Mouse (Mus musculus) T-cell, adult 2 months (primary cell): ENCODE measurements around the gene Armc10.
"Not testable (repeated sequence)": the region's sequence is repeated elsewhere in the genome, so short reads cannot be mapped to it uniquely, and the experiment has no call there.

Experiments used
- DNase-seq: peaks from one replicate; pipeline ENCODE4 v3.0.0; 2022; ENCODE audit warnings: low spot score

Gene Armc10

DNA sequence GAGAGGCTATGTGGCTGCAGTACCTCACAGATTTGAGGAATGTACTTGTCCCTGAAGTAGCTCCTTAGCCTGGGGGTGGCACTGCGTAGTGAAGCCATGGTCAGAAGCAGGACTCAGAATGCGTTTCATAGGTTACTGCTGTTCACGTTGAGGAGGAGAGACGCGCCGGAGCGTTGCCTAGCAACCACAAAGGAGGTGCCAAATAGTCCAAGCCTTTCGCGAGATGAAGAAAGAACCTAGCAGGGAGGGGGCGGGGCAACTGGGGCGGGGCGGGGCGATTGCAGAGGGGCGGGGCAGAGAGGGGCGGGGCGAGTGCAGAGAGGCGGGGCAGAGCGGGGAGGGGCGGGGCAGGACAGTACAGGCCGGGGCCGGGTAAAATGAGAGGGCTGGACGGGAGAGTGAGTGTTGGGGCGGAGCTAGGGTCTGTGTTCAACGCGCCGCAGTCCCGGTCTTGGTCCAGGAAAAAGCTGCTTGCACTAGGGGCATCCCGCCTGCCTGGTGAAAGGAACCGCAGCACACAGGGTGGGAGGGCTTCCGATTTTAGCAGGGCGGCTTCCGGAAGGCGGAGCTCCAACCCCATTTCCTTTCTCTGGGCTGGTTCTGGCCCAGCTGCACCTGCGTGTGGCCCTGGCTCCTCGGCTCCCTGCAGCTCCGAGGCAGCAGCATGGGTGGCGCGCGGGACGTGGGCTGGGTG lies at the start of gene Armc10, which contains the start of gene Fbxl13:
Gene Armc10, plus strand, starts transcription at position 375 of the 694 bp plus-strand sequence.
Gene Fbxl13, minus strand, starts transcription at position 196 of the 694 bp plus-strand sequence.
- DNase-seq, result peak; percentile 90

DNA sequence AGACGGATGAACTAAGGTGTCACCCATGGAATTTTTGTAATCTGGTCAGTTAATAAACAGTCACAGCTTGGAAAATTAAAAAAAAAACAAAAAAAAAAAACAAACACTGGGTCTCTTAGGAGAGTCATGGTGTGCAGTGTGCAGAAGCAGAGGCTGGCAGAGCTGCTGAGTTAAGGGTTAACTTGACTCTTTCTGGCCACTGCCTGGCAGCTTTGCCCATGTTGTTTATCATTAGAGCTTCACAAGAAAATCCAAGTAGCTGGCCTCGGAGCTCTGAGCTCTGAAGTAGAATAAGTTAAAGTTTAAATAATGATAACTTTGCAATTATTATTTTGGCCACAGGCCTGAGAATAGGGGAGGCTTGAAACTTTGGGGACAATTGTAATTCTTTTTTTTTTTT lies 46.1 kb upstream of the Armc10 start:
- not testable (repeated sequence) for DNase-seq

DNA sequence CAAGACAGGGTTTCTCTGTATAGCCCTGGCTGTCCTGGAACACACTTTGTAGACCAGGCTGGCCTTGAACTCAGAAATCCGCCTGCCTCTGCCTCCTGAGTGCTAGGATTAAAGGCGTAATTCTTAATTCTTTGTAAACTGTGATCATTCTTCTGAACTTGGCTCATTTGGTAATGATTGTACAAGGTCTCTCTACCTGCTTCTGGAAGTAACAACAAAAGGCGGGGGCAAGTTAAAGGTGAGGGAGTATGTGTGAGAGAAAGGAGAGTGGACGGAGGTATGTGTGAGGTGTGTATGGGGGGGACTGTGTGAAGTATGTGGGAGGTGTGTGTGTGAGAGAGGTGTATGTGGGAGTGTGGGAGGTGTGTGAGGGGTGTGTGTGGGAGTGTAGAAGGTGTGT lies 45.7 kb upstream of the Armc10 start:
- DNase-seq, result no peak

- no peak for DNase-seq
These were observed 39.7 kb upstream of the Armc10 start for GRCm38 (mm10) chr5:21605936-21606335.

DNA sequence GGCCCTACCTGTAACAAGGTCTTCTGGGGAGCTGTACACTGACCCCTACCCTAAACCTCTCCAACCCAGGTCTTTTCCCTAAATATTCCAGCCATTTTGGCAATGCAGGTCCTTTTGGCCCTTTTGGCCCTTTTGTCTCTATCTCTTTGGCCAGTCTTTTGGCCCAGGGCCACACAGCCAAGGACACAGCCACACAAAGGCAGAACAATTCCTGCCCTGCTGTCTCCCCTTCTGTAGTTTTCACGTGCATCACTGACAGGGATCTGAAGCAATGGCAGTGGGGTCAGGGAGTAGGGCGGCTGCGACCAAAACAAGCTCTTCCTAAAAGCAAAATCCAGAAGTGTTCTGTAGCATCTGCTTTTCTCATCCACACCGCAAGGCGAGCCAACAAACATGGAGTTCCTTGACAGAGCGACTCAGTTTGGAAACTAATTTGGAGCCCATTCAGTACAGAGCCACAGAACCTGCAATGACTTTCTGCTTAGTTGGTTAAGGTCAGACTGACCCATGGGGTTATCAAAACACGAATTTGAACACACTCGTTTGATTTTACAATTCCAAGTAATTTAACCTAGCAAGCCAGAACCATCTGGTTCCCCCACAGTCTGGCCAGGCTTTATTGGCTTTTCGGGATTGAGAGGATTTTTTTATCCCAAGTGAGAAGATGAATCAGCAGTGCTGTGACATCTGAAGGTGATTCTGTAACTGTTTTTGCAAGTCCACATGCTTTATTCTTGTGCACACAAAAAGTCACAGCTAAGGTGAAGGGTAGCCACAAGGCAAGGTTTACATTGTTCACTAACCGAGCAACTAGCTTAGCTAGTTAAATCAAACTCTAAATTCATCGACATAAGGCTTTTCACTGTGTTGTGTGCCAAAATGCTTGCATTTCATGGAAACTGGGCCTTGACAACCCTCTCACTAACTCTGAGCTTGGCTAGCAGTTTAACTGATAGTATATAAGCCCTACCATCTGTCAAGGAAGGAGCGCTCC lies 37.0 kb upstream of the Armc10 start:
- no peak for DNase-seq

- no peak for DNase-seq
These were observed 34.6 kb upstream of the Armc10 start for GRCm38 (mm10) chr5:21610996-21611395.

- DNase-seq, result not testable (repeated sequence)
These were observed 31.3 kb upstream of the Armc10 start for GRCm38 (mm10) chr5:21614299-21614698.

DNA sequence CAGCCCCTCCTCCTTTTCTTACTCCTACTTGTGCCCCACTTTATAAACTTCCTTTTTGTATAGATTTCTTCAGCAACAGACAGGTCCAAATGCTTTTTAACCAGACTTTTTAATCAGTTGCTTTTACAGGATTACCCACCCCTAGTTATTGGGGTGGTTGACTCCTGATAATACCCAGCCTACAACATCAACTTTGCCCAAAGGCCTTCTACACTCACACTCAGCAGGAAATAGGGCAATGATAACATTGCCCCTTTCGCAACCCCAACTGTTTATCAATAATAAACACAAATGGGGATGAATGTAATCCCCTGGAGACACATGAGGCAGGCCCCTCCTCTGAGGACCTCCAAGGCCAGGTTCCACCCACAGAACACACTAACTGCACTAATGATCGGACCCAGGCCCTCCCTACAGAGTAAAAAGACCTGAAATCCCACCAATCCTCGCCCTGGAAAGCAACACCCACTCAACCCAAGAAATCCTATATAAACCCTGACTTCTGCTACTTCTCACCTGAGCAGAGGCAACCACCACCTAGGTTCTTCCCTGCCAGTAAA lies 29.1 kb upstream of the Armc10 start:
- DNase-seq, result no peak

GRCm38 (mm10) chr5:21625916-21626315 lies 19.7 kb upstream of the Armc10 start:
- no peak for DNase-seq

DNA sequence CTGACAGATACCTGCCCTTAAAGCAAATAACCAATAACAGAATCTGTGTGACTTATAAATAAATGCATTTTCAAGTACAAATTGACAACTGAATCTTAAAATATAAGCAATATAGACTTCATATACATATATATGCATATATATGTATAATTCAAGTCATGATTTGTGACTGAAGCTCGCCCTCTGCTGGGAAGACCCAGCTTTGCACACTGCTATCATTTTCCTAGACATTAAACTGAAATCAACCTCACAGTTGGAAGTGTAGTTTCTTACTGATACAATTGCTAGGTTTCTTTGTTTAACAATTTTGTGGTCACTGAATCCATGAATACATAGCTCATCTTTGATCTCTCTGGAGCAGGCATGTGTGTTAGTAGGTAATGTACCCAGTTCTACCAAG lies 4.7 kb upstream of the Armc10 start:
- DNase-seq, result peak; percentile 41

DNA sequence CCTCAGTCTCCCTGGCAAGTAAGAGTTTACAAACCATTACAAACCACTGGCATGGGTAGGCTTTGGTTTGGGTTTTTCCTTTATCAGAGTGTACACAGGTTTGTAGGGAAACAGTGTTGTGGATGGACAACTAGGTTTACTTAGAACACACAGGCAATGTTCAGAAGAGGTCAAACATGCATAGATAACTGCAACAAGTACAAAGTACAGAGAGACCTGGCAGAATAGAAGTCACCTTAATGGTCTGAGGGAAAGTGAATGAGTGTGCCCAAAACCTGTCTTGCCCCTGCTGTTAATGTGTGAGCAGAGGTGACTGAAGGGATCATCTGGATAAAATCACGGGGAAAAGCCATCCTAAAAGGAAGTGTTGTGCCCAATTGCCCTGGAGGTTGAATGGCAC lies 2.0 kb upstream of the Armc10 start:
- no peak for DNase-seq

DNA sequence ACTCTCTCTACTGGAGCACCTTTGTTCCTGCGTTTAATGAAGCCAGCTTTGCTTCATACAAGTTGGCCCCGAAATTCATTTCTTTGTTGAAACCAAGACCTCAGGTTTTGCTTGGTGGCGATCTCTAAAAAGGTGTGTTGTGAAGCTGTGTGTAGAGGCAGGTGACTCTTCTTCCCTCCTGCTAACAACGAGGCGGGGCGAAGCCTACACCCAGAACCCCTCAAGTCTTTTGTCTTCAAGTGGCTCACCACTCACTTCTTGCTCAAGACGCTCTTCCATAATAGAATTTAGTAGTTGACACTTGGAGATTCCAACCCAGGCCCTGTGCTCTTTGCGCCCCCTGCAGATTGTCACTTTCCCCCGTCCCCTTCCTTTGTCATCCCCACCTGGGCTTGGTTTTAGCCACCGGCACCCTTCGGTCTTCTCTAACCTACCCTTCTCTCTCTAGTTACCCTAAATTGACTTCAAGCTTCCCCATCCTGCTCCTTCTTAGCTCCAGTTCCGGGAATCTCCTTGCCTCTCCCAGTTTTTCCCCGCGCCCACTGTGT lies 648 bp upstream of the Armc10 start:
- DNase-seq, result no peak

DNA sequence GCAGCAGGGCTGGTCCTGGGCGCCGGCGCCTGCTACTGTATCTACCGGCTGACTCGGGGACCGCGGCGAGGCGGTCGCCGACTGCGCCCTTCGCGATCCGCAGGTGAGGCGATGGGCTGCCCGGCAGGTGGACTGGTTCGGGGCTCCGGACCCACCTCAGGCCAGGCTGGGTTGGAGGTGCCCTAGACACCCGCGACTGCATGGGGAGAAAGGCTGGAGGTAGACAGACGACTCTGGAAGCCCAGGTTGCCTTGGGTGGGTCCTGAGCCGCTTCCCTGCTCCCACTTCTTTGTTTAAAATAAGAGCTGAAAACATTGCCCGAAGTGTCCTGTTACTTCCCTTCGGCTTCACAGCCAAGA lies 499 bp downstream of the Armc10 start:
- DNase-seq, result no peak

DNA sequence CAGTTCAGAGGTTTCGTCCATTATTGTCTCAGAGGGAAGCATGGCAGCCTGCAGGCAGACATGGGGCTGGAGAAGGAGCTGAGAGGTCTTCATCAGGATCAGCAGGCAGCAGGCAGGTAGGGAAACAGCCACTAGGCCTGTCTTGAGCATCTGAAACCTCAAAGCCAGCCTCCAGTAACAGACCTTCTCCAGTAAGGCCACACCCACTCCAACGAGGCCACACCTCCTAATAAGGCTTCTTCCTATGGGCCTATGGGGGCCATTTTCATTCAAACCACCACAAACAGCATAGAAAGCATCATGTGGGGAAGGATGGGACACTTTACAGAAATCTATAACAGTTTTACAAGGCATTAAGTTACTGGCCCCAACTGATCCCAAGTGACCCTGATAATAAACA lies 5.1 kb downstream of the Armc10 start:
- DNase-seq, result no peak

GRCm38 (mm10) chr5:21651885-21652612 lies 6.4 kb downstream of the Armc10 start:
- DNase-seq, result no peak

- DNase-seq, result no peak
These were observed 11.3 kb downstream of the Armc10 start for GRCm38 (mm10) chr5:21656912-21657311.

DNA sequence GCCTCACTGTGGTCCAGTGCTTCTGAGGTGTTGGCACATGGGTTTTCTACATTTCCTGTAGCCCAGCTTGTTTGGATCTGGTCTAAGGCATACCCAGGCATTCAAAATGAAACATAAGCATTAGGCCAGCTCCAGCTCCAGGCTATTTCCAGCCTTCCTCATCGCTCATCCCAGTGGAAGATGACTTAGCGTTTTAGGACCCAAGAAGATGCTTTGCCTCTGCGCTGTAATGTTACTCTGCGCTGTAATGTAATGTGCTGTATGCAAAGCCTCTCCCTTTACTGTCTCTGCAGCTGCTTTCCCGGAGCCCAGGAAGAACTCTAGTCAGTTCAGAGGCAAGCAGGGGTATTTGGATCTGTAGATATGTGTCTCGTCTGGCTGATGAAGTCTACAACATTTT lies 12.4 kb downstream of the Armc10 start:
- DNase-seq, result no peak

DNA sequence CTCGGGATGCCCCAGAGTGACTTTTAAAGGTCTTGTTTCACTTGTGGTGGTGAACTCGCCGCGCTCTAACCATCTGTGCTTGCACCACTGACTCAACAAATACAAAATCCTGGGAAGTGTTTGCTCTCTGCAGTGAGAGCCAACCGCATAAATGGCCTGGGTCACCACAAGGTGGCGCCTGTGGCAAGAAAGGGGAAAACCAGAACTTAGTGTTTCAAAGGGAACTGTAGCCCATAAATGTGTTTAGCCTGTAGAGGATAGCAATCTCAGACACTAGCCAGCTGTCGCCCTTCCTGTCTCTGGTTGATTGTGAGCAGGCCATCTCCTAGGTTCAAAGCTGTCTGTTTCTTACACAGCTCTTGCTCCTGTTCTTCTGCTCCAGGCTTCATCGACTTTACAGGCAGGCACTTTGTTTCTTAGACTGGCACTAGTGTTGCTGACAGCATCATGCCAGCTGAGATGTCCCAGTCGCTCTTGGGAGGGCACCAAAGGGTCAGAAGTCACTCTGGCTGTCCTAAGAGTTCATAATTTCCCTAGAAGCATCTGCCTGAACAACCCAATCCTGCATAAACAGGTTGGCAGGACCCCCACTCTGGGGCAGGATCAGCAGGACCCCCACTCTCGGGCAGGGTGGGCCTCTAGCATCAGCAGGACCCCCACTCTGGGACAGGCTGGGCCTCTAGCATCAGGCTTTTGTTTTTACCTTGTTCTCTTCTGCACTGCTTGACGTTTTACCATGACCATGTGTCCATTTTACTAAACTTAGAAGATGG lies 13.2 kb downstream of the Armc10 start:
- peak; percentile 59 for DNase-seq

DNA sequence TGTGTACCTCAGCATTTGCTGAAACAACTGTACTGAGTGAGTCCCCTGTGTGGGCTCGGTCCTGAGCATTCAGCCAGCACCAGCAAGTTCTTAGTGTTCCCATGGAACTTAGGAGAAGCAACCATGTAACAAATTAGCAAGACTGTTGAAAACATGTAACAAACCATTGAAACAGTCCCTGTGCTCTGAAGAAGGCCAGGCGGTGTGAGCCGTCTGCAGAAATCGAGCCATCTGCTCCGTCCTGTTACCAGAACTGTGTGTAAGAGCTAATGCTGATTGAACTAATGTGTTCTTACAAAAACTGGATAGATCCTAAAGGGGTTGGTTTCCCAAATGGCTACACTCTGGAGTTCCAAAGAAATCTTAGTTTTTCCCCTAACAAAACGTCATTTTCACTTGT lies 15.2 kb downstream of the Armc10 start:
- no peak for DNase-seq

DNA sequence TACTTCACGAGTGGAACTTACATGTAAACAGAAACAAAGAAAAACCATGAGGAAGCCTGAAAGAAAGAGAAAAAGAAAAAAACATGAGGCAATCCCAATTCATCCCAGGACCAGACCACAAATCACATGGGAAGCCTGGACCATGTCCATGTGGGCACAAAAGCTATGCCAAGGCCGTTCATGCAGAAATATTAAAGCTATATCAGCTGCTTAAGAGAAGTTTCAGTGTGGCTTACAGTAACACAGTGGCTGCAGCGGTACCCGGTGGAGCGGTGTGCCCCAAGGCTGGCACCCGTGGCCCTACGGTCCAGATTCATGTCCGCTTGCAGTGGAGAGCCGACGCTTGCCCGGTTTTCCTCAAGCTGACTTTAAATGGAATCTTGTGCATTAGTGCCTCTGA lies 17.5 kb downstream of the Armc10 start:
- DNase-seq, result no peak
